Mouse (Mus musculus): ENCODE results near the gene Cep131.

- TF ChIP-seq POLR2A (IDR thresholded peaks at IDR 0.05; ENCODE audit: low read depth, low read length): no peak
- TF ChIP-seq CTCF (conservative IDR thresholded peaks at IDR 0.05 in 1 of 2, IDR thresholded peaks at IDR 0.05 in 1 of 2; ENCODE audit: low read depth in 2 of 2, low read length in 2 of 2): no peak
- TF ChIP-seq SIN3A (IDR thresholded peaks at IDR 0.05; ENCODE audit: low read length): no peak
- no peak for TF ChIP-seq USF1 (IDR thresholded peaks at IDR 0.05; ENCODE audit: low read depth, low read length)
- no peak for TF ChIP-seq MAFK (IDR thresholded peaks at IDR 0.05; ENCODE audit: insufficient replicate concordance, low read length)
- TF ChIP-seq EP300 (IDR thresholded peaks at IDR 0.05; ENCODE audit: low read length): no peak
- no peak for TF ChIP-seq MYC (IDR thresholded peaks at IDR 0.05; ENCODE audit: low read depth, low read length)
- TF ChIP-seq HCFC1 (IDR thresholded peaks at IDR 0.05; ENCODE audit: low read depth, low read length): no peak
- no peak for TF ChIP-seq TCF12 (IDR thresholded peaks at IDR 0.05; ENCODE audit: low read depth, low read length)
Observed at GRCm38 (mm10) chr11:120052274-120052673, 34.4 kb downstream of the Cep131 start.

Measured in CH12.LX (cell line).